Mouse (Mus musculus): ENCODE data around the gene Grm1.

Gene Grm1

DNA sequence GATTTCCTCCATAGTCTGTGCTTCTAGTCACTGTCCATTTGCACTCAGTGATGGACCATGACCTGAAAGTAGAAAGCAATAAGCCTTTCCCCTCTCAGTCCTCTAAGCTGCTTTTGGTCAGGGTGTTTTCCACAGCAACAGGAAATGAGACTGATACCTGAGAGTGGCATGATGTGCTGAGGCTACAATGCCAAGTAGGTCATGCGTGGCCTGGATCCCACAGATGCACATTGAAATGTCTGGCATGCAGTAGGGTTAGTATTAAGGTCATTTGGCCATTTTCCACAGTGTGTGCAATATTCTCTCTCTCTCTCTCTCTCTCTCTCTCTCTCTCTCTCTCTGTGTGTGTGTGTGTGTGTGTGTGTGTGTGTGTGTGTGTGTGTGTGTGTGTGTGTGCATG is 254.8 kb downstream of the Grm1 start:
- DNase-seq = no peak

DNA sequence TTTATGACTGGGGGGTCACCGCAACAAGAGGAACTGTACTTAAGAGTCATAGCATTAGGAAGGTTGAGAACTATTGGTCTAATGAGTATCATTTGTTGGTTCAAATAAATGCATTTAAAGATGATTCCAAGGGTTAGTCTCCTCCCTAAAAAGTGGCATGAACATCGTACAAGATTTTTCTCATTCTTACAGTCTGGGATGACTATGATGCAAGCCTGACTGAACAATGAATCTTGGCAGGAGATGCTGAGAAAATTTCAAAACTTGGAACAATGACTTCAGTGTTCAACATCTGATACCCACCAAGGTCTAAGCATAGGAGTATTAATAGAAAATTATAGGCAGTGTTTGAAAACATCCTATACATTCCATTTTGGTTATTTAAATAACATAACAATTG is 264.1 kb downstream of the Grm1 start:
- DNase-seq = no peak

DNA sequence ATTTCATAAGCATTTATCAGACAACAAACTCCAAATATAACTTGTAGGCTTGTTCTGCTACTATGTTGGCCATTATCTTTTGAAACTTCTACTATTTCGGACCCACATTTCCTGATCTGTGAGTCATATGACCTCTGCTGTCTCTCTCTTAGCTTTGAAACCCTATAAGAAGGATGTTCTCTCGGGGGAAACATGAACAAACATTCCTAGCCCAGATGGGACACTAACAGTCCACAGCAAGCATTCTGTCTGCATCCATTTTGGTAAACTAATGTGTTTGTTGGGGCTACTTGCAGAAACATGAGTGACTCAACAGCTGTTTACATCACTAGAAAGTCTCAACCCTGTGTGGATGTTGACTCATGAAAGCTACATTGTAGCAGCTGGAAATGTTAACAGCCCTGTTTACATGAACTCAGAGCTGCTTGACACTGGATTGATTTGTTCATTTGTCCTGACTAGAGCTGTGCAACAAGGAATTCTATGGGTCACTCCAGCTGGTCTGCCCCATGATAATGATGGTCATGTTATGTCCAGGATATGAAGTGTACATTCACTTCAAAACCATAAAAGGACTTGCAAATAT is 267.4 kb downstream of the Grm1 start:
- DNase-seq = no peak

DNA sequence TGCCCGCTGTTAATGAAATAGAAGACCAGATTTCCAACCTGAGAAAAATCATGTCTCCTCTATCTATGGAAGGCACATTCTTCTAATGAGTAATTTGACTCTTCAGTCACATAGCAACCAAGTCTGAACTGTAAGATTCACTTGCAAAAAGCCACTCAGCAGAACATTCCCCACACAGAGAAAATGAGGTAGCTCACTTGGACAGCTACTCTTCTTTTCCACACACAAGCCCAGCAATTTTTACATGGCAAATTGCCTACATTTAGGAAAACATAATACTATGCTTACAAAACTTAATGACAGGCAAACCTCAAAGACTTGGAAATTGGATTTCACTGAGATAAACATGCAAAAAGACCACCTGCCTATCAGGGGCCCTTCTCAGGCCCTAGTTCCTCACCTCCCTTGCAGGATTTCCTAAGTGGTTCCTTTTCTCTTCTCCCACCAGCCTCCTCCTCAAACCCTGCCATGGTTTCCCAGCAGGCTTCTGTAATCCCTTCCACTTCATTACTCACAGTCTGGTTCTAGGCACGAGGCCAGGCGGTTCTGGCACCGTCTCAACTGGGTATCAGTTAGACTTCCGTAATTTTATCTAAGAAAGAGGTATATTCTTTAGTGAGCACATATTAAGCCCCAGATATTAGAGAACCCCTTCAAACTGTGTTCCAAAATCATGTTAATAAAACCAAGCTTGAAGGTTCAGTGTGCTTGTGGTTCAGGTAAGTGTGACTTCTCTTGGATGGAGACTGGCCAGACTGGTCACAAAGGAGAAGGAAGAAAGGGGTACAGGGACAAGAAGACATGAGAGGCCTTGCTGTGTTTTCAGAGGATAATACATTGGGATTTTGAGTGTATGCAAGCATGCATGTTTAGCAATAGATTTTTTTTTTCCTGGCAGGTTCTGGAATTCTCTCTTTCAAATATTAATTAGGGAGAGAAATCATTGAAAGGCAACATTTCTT is 269.1 kb downstream of the Grm1 start:
- peak; percentile 75 for DNase-seq

DNA sequence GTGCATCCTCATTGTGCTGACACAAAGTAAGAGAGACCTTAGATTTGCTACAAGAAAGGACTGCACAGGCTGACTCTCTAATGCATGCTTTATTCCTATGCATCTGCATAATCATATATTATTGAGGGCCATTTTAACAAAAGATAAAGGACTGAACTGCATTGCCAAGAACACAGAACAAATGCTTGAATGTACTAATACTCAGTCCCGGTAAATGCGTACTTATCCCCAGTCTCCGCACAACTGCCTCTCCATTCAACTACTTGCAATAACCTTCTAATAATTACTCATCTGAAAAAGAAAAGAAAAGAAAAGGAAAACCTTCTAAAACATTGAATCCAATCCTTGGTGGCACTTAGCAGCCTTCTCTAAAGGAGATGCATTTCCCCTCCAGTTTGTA is 272.4 kb downstream of the Grm1 start:
- no peak for DNase-seq

DNA sequence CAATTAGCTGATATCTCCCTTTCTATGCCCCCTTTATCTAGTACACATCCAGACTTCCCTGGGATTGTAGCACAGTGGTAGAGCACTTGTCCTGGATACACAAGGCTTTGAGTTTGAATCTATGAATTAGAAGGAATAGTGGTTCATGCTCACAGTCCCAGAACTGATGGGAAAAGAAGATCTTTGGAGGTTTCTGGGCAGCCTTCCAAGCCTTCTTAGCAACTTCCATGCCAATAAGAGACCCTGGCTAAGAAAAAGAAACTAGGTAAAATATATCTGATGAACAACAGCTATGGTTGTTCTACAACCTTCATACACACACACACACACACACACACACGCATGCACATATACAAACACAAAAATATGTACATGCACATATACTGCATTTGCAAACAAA is 286.8 kb downstream of the Grm1 start:
- DNase-seq = no peak

DNA sequence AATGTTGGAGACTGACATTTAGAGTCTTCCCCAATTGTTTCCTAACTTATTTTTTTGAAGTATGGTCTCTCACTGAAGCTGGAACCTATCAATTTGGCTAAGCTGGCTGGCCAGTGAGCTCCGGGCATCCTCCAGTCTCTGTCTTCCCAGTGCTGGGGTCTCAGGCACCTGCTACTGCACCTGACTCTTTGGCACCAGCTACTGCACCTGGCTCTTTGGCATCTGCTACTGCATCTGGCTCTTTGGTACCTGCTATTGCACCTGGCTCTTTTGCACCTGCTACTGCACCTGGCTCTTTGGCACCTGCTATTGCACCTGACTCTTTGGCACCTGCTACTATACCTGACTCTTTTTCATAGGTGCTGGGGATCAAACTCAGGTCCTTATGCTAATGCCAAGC is 291.7 kb downstream of the Grm1 start:
- no peak for DNase-seq

DNA sequence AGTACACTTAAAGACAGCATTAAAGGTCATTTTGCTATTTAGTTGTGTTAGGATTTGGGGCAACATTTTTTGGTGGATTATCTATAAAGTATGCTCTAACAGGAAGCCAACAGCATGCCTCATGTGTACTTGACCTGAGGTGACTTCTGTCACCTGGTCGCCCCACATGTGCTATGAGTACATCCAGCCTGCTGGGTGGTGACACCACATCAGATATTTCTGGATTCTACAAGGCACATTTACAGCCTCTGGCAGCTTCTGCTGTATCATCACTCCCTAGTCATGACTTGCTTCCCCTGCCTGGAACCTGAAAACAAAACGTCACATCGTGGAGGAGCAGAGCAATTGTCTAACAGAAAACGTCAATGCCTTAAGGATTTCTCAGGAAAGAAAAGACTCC is 292.2 kb downstream of the Grm1 start:
- DNase-seq = no peak

DNA sequence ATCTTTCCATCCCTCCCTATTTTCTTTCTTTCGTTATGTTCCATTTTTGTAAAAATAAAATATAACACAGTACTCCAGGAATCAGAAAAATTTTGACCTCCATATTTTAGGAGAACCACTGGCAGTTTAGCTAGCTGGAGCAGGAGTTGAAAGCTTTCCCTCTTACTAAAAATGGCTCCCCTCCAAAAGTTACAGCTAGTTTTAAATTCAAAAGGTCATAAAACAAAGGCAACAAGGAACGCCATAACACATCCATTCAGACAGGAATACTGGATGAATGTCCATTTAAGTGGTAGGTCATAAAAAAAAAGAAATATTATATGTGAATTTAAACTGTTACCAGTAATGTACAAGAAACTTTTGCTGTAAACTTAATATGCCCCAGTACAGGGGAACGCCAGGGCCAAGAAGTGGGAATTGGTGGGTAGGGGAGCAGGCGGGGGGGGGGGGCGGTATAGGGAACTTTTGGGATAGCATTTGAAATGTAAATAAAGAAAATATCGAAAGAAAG is 294.2 kb downstream of the Grm1 start:
- no peak for DNase-seq

DNA sequence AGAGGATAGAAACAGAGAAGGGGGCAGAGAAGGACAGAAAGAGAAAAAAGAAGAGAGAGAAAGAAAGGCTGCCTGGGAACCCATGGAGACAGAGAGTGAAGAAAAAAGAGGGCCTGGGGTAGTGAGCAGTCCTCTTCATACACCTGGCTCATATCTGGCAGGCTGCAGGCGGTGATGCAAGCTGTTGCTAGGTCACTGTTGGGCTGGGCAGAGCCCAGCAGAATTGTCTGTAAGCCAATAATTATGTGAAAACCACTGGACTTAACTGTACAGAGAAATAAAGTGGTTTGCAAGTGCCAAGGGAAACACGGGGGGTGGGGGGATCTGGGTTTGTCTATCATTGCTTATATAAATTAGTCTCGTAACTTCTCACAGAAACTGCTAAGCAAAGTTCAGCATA is 297.0 kb downstream of the Grm1 start:
- no peak for DNase-seq

DNA sequence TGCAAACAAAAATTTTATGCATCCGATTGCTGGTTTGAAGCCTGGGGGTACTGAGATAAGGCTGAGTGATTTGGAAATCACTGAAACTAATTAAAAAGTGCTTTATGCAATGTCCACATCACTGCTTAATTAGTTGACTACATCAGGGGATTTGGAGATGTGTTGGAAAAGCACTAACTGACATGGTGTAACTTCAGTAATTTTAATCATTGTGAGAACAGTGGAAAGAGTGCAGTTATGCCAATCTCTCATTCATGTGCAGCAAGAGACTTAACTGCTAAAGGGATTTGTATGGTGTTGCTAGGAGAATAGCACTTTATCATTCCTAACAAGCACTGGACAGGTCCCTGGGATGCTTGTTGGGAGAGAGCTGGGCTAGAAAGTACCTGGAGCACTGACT is 307.3 kb downstream of the Grm1 start:
- no peak for DNase-seq

DNA sequence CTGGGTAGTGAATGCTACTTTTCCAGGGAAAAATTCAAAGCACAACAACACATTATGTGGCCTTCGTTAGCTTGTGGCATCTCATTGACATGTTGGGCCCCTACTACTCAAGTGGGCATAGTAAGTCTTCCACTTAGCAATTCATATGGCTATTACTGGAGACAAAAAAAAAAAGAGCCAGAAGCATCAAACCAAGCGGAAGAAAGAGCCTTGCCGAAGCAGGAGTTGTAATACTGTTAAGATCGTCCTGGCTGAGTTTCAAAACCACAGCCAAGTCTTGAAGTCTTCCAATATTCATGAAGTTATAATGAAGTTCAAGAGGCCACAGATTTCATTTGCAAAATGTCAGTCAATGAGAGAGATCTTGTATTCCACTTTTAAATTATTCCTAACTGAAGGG is 319.1 kb downstream of the Grm1 start:
- no peak for DNase-seq

DNA sequence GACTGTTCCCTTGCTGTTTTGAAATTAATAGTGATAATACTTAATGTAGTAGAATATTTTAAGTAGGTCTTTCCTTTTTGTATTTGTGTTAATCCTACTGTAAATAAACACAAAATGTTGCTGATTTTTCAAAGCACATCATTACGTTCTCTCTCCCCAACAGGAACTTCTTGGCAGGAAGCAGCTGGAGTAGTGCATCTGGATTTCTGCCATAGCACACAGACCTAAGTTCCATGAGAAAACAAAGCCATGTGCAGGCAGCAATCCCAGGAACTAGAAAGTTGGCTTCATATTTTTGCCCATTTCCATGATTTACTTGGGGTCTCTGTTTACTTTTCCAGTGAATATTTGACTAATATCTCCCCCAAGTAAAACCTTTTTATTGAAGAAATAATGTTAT is 320.9 kb downstream of the Grm1 start:
- DNase-seq = peak; percentile 24

DNA sequence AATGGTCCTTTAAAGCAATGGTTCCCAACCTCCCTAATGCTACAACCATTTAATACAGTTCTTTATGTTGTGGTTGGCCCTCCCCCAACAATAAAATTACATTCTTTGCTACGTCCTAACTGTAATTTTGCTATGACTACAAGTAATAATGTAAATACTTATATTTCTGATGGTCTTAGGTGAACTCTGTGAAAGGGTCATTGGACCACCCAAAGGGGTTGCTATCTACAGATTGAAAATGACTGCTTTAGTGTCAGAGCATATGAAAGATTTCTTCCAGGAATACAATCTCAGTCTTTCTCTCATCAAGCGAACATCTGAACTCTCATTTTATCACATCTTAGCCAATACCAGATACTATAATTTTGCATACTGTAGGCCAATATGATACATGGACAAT is 321.4 kb downstream of the Grm1 start:
- no peak for DNase-seq

DNA sequence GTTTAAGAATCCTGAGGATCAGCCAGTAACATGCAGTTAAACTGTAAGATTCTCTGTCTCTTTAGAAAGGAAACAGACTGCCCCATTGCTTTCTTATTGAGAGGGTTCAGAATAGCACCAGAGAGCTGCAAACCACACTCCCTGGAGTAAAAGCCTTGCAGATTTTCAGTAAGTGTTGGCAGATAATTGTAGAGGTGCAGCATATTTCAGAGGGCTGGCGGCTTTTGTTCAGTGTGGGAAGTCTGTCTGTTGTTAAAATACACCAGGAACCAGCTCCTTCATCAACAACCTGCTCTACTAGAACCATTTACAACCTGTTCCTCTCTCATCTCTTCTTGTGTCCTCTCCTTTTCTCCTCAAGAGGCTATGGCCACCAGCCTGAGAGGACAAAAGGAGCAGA is 331.1 kb downstream of the Grm1 start:
- no peak for DNase-seq

DNA sequence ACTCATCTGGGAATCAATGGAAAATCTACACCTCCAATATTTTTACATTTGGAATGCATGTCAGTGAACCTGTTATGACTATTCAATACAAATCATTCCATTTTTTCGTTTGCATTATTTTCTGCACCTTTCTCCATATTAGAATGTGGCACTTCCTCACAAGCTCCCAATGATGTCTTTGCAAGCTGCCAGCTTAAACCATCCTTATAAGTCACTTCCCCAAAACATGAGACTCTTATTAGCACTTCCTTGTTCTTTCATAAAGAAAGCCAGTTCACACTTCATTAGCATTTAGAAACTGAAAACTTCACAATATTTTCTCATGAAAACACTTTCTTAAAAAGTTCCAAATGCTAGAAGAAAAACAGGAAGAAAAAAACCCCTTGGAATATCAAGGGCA is 338.1 kb downstream of the Grm1 start:
- no peak for DNase-seq

DNA sequence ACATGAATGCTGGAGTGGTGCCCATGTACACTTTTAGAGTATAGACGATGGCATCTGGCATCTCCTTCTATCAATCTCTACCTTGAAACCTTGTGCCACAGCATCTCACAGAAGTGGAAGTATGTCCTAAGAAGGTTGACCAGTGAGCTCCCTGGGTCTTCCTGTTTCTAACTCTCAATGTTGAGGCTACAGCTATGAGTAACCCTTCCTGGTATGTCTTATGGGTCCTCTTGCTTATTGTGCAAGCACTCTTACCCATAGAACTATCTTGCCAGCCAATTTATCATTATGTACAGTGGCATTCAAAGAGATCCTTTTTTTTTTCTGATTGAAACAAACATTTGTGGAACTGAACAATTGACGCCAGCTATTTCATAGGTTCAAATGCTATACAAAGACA is 340.0 kb downstream of the Grm1 start:
- DNase-seq = no peak

DNA sequence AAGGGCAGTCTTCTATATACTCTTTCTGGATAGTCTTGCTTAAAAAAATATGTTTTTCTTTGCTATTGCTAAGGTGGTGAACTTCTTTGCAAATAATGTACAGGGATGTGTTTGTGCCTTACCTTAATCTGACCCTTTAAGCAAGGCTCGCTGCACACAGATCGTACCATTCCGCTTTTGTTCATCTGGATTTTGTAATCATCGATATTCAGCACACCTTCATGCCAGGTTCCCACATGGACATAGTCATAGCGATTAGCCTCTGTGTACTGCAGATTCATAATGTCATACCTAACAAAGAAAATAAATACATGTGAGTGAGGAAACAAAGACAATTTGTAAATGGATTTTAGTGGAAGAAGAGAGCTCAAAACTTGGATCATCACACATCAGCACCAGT is 340.8 kb downstream of the Grm1 start:
- DNase-seq = no peak

DNA sequence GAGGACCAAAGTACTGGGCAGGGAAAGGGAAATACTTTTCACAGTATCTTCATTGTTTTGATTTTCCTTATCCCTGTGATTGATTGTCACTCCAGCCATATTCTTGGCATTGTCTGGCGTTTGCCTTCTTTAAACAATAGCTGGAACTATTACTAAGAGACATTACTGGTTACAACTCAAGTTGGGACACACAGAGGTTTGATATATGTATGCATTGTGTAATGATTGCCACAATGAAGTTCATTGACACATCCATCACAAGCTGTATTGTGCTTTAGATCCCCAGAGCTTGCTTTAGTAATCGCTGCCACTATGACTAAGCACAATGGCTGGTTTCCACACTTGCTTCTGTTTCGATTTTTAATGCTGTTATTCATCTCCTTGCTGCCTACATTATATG is 341.4 kb downstream of the Grm1 start:
- no peak for DNase-seq

DNA sequence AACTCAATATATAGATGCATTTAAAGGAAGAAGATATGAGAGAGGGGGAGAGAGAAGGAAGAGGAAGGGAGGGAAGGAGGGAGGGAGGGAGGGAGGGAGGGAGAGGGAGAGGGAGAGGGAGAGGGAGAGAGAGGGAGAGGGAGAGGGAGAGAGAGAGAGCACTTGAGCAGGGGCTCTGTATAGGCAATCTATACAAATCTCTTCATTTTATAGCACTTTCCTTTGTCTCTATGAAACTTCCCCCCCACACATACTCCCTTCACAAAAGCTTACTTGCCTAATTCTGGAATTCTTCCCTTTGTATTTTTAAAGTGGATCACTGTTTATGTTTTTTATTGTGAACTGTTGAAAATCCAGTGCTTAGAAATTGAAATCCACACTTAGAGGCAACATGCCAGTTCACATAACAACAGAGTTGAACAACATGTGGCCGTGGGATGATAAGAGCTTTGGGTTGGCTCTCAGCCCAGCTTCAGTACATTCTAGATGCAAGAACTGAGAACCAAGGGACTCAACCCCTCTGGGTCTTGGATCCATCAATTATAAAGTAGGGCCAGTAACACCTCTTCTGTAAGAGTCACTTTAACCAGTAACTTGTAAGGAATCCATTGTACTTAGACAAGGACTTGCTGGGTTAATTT is 345.0 kb downstream of the Grm1 start:
- peak; percentile 22 for DNase-seq

DNA sequence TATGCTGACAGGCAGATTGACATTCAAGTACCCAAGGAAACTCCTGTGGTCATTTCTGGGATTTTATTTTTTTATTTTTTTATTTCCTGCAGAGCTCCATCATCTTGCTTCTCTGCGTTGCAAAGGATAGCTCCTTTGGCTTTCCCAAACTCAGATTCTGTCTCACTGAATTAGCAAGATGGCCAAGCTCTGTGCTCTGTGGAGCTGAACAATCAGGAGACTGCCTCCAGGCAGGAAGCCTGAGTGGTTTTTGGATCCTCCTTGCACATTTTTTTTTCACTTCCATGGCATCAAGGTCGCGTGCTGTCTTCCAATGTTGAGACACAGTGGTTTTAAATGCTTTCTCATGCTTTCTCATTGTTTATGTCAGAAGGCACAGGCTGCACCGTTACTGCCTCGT is 347.6 kb downstream of the Grm1 start:
- DNase-seq = no peak

DNA sequence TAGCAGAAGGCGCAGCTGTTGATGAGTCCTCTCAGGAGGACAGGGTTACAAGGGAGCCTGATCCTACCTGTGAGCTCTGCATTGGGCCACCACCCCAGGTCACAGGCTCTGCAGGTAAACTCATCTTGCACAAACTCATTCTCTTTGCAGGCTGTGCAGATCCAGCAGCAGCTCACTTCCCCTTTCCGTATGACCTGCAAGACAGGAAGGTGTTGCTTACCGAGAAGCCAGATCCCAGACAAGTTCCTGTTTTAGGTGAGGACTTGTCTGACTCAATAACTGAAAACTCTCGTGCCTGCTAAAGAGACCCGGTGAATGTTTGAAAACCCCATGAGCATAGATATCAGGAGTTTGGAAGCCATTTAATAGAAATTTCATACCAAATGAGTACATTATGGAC is 349.1 kb downstream of the Grm1 start:
- no peak for DNase-seq

DNA sequence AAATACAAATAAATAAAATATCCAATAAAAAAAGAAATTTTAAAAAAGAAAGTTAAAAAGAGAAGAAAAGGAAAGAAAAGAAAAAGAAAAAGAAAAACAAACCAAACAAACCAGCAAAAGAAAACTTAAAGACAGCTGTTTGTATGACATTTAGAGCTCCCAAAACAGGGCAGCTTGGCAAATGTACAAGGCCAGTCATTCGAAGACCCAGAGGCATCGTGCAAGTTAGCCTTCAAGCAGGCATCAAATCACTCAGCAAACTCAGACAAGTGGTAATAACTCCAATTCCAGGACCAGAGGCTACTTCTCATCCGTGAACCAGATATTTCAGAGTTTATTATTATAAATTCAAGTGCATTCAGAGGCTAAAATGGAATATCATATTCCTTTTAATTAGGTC is 355.7 kb downstream of the Grm1 start:
- DNase-seq = no peak

DNA sequence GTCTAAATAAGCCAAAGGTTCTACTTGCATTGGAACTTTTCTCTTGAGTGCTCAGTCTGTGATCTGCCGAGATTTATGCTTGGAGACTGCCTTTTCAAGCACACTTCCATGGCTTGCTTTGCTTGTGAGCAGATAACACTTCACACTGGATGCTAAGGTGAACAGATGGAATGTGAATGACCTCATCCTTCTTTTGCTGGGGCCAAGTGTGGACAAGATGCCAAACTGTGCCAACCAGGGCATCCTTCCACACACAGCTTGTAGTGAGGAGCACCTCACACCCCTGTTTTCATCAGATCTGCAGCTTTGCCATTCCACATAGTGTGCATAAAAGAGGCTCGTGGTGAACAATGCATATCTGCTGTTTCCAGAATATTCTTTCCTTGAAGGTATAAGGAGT is 371.3 kb downstream of the Grm1 start:
- DNase-seq = no peak

Data from lung, postnatal 10 days (tissue).